Mouse (Mus musculus): ENCODE measurements at regions not wholly inside any gene's neighbourhood (a gene's known extent, or its start where the extent isn't known, plus 50 kb on each side); places are given as distances from the start of the nearest gene placed in this dataset.

DNA sequence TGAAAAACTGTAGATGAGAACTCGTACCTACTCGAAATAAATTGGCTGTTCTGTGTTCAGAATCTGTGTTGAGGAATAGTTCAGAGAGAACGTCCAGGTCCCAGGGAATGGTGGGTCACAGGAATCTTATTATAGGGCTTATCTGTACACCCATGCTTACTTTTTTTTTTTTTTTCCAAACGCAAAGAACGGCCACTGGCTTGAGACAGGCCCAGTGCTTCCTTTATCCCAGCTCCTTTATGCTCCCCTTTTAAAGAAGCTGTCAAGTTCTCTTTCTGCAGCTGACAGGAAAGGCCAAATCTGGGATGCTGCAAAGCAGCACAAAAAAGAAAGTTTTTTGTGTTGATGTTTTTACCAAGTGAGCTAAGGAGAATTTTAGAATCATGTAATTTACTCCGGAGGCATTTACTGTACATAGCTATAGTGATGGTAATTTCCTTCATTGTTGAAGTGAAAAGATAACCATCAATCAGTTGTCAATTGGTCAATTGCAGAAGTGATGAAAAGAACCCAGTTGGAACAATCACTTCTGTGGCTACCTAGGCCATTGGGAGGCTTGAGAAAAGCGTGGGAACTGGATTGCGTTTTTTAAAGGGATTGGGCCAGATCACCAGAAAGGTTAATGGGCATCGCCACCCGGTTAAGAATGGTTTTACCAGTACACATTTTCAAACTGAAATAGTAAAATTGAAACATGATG, 91.2 kb upstream of the Sox2 start:
- TF ChIP-seq CEBPB (IDR thresholded peaks at IDR 0.05; ENCODE audit: low read depth) (no peak), USF1 (IDR thresholded peaks at IDR 0.05; ENCODE audit: low read depth) (no peak), CTCF (IDR thresholded peaks at IDR 0.05; ENCODE audit: control insufficient read depth, insufficient read depth, insufficient read length) (no peak)
